16 mouse cellular contexts compared by ENCODE assay signal in genomic region chr5:53211241-53211640, GRCm38 (mm10). TPM values are rescaled to one million over a fixed set of nuclear protein-coding genes. Genes with fewer than 3 reads are reported as not detected.
A peak's percentile ranks its signal among the peaks of the same experiment; 100 is the strongest.
DNase-seq lines count a peak whose midpoint lies in the region; ATAC-seq and TF ChIP-seq lines count a peak whose summit lies in the region.
"Had no signal": no experiment of that assay in that cellular context is flagged by ENCODE, and none has a peak within 500 bp of the region (broad histone marks: within the 10 kb centered on the region; RNA-seq: fewer than 3 reads in every experiment).

No protein-coding gene starts in this region.

- TF ChIP-seq POLR2A in thymus, adult 2 months (IDR thresholded peaks at IDR 0.05; ENCODE audit: control insufficient read depth, extremely low read depth, insufficient read depth, low read length, poor library complexity): no peak

- TF ChIP-seq CTCF in thymus, adult 2 months (IDR thresholded peaks at IDR 0.05; ENCODE audit: borderline replicate concordance, control insufficient read depth, extremely low read depth, insufficient read depth, low read length, poor library complexity): no peak

- no peak overlapping the region for H3K9ac ChIP-seq in forebrain, embryonic 16.5 days (replicated peaks; ENCODE audit: low read depth, low read length)
- H3K9ac ChIP-seq: heart, embryonic 13.5 days; limb, embryonic 12.5 days; liver, postnatal 0 days; neural tube, embryonic 12.5 days had no signal

- H3K4me2 ChIP-seq in forebrain, embryonic 16.5 days (ENCODE audit: low read length): peak overlapping the region; percentile 70
- H3K4me2 ChIP-seq: limb, embryonic 12.5 days had no signal

- no peaks in the 10 kb centered on the region for H3K36me3 ChIP-seq in forebrain, embryonic 16.5 days (ENCODE audit: control insufficient read depth, insufficient read depth)
- H3K36me3 ChIP-seq in thymus, adult 2 months (ENCODE audit: control insufficient read depth, insufficient read depth, low read length): no peaks in the 10 kb centered on the region
- H3K36me3 ChIP-seq: heart, embryonic 13.5 days; limb, embryonic 12.5 days; neural tube, embryonic 12.5 days had no signal

- 42% methylated on average over 6 of the region's 6 CpGs for WGBS in forebrain, embryonic 16.5 days
- 90% methylated on average over 6 of the region's 6 CpGs for WGBS in thymus, adult 2 months

- no peak for ATAC-seq in cerebellum, adult (ENCODE audit: insufficient number of reproducible peaks, low FRiP score, low TSS enrichment)
- ATAC-seq in forebrain, embryonic 16.5 days: no peak
- ATAC-seq: liver, postnatal 0 days had no signal

- H3K4me1 ChIP-seq in forebrain, embryonic 16.5 days (replicated peaks; ENCODE audit: control insufficient read depth, insufficient read depth, low read length): peaks cover 39% of the 10 kb centered on the region
- H3K4me1 ChIP-seq in thymus, adult 2 months (replicated peaks; ENCODE audit: control insufficient read depth, insufficient read depth, low read length): 0 out of 2 replicates have a peak, but pooled peaks cover 5% of the 10 kb centered on the region

- H3K4me3 ChIP-seq in forebrain, embryonic 16.5 days (replicated peaks; ENCODE audit: low read length): no peak overlapping the region
- no peak overlapping the region for H3K4me3 ChIP-seq in thymus, adult 2 months (ENCODE audit: control insufficient read depth, insufficient read depth, low read length)
- H3K4me3 ChIP-seq: limb, embryonic 12.5 days; neural tube, embryonic 12.5 days had no signal

- no peaks in the 10 kb centered on the region for H3K27me3 ChIP-seq in forebrain, embryonic 16.5 days (replicated peaks; ENCODE audit: control insufficient read depth, insufficient read depth, low read length)
- H3K27me3 ChIP-seq in thymus, adult 2 months (ENCODE audit: control insufficient read depth, insufficient read depth, low read length): peaks cover 11% of the 10 kb centered on the region

- no peak overlapping the region for H3K27ac ChIP-seq in forebrain, embryonic 16.5 days (ENCODE audit: low read length)
- no peak overlapping the region for H3K27ac ChIP-seq in thymus, adult 2 months (ENCODE audit: control insufficient read depth, insufficient read depth, low read length)
- H3K27ac ChIP-seq: heart, embryonic 13.5 days; limb, embryonic 12.5 days; neural tube, embryonic 12.5 days had no signal

- H3K9me3 ChIP-seq in forebrain, embryonic 16.5 days (ENCODE audit: control insufficient read depth, low read length): no peaks in the 10 kb centered on the region
- H3K9me3 ChIP-seq: heart, embryonic 13.5 days; limb, embryonic 12.5 days; neural tube, embryonic 12.5 days had no signal

- intact Hi-C loops in left cerebral cortex, postnatal 14 days (cut with DNase I): loop anchor here (5.0 kb wide), 1 partner anchor 64 kb away; no protein-coding TSS in a partner anchor

- DNase-seq in cerebellum, adult 9-10 months: peak; percentile 75
- DNase-seq in left cerebral cortex, postnatal 14 days (ENCODE audit: low spot score in 2 of 2): peak; percentile 47 to 74
- no peak for DNase-seq in left cerebral cortex, adult 9 months (ENCODE audit: low spot score in 2 of 2)
- DNase-seq in retina, embryonic 14.5 days (ENCODE audit: low spot score): peak; percentile 39
- no peak for DNase-seq in thymus, adult 2 months
- DNase-seq in ovary, postnatal 10 days (ENCODE audit: low spot score): no peak
- DNase-seq: adrenal gland, postnatal 36 days; layer of hippocampus, adult 9-11 months; liver, postnatal 0 days; thymus, adult 18-20 months had no signal

RNA-seq across cellular contexts. Expression of gene Sel1l3, which starts 2.5 kb away (rescaled TPM):
- 10 to 100 TPM; 78.7 to 95.4 TPM for total RNA-seq in left cerebral cortex, postnatal 14 days (2021)
- polyA plus RNA-seq in forebrain, embryonic 16.5 days (2015; fragmentation: Nextera tagmentation; extraction: Ambion mirVana): 9.9 and 10.2 TPM in 2 replicates
- 1.9 and 2.4 TPM in 2 replicates for polyA plus RNA-seq in thymus, adult 2 months (2012; rRNA removed)
- total RNA-seq: megakaryocyte progenitor cell, adult 5-6 weeks had no signal

RNA-seq across cellular contexts. Expression of gene Smim20, which starts 55.6 kb away (rescaled TPM):
- 10 to 100 TPM; 31.1 to 33.2 TPM for total RNA-seq in left cerebral cortex, postnatal 14 days (2021)
- polyA plus RNA-seq in forebrain, embryonic 16.5 days (2015; fragmentation: Nextera tagmentation; extraction: Ambion mirVana): 63.6 and 75.6 TPM in 2 replicates
- 37.4 and 52.3 TPM in 2 replicates for polyA plus RNA-seq in thymus, adult 2 months (2012; rRNA removed)

Comparison
In these comparisons a context has a peak if more than half of its experiments do, and no peak if none do; other contexts are left out.
1. DNase-seq: peak in cerebellum, adult 9-10 months (single experiment), left cerebral cortex, postnatal 14 days (2 of 2) and retina, embryonic 14.5 days (single experiment); none in left cerebral cortex, adult 9 months (0 of 2), thymus, adult 2 months (single experiment) and ovary, postnatal 10 days (single experiment).